Mouse (Mus musculus) 3134 (cell line): ENCODE measurements at regions not wholly inside any gene's neighbourhood (a gene's known extent, or its start where the extent isn't known, plus 50 kb on each side); places are given as distances from the start of the nearest gene placed in this dataset.
A peak's percentile ranks its signal among the peaks of the same experiment; 100 is the strongest.

Experiments
- DNase-seq: peaks from one replicate; pipeline ENCODE4 v3.0.0-alpha.2; 2011; ENCODE audit warnings: low spot score; ENCODE audit not compliant: insufficient read length; ENCODE audit errors: extremely low read depth

DNA sequence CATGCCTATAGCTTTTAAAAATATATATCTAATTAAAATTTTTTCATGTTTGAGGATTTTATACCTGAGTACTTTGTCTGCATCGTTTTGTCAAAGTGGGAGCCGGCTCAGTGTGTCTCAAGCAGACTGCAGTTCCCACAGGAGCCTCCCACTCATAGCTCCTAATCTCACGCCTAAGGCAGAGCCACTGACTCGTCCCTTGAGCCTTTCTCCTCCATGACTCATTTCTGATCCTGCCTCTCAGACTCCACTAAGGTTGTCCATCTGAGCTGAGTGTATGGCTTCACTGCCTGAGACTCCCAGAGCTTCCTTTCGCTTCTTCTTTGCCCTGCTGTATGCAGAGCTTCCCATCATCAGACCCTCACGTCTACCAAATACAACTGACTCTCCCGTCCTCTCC, 98.8 kb downstream of the Efnb2 start:
- peak; percentile 23 for DNase-seq

DNA sequence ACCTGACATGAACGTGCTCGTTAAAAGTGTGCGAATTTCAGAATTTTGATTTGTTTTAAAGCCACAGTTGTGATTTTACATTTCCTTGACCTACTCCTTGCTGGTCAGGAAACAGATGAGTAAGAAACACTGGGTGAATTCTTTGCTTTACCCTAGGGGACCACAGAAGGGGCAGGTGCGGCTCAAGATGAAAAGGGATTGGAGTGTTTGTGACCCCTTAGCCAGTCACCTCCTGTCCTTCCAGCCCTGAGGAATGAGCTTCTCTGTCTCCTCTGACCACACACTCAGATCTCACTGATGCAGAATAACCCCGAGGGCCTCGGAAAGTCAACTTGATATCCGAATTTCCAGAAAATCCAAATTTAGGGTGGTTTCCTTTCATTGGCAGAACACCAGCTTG, 103.0 kb downstream of the Efnb2 start:
- DNase-seq: no peak

GRCm38 (mm10) chr8:8556152-8556551, 104.9 kb downstream of the Efnb2 start:
- peak; percentile 15 for DNase-seq

GRCm38 (mm10) chr8:8554691-8555090, 106.4 kb downstream of the Efnb2 start:
- no peak for DNase-seq

DNA sequence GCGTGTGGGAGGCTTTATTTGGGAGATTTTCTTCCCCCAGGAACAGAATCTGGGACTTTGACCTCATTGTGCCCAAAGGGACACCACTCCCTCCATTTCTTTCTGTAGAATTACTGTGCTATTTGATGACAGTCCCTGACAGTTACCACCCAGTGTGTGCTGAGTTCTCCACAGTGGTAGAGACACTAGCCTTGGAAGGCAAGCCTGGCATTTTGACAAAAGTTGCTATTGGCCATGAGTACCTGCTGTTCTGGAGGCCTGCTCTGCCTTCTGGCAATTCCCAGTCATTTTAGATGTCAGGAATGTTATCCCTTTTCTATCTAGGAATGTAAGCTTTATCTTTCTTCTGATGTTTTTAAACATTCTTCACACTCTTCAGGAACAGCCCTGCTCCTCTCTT, 108.3 kb downstream of the Efnb2 start:
- DNase-seq: no peak

GRCm38 (mm10) chr8:8536626-8537025, 124.4 kb downstream of the Efnb2 start:
- no peak for DNase-seq

GRCm38 (mm10) chr8:8534787-8535186, 126.3 kb downstream of the Efnb2 start:
- no peak for DNase-seq

GRCm38 (mm10) chr8:8532907-8533306, 128.1 kb downstream of the Efnb2 start:
- peak; percentile 48 for DNase-seq

DNA sequence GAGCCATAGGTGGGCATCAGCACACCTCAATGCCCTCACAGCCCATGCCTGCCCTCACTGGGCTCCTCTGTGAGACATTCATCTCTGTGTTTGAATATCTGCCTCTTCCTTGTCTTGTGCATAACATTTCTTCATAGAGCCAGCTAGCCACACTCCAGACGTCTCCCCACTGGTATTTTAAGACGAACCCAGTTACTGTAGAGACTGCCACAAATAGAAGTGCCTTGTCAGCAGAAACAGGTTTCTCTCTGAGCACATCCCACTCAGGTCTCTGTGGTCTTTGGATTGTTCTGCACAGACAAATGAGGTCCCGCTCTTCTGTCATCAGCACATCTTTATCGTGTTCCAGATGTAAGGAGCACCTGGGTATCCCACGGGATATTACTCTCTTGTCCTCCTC, 130.5 kb downstream of the Efnb2 start:
- no peak for DNase-seq

GRCm38 (mm10) chr8:8521532-8521931, 139.5 kb downstream of the Efnb2 start:
- DNase-seq: no peak

DNA sequence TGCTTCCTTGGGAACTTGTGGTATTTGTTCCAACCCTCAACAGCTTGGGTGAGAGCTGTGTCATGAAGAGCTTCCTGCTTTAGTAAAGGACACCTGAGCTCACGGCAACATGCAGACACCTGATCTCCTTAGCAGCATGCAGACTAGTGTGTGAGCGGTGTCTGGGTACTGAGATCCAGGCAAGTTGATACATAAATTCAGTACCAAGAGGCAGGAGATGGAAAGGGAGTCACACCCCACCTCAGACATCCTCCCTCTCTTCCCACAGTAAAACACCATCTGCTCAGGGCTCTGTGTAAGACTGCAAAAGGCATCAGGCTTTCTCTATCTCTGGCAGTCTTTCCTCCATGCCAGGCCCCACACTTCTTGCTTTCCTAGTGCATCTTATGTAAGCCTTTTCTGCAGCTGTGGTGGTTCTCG, 141.3 kb downstream of the Efnb2 start:
- no peak for DNase-seq

DNA sequence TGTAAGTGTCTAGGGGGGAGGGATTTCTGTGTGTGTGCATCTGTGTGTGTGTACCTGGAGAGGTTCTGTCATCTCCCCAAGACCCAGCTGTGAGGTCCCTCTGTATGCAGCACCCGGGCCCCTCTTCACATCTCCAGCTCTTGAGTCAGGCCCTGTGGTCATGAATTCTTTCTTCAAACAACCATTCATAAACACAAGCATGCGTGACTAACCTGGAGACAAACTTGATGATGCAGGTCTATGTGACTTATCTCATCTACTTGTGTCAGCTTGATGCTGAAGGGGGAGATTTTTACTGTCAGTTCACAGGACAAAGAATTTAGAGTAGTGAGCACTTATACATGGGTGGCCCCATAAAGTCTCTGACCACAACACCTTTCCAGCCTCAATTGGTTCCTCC, 143.4 kb downstream of the Efnb2 start:
- no peak for DNase-seq

DNA sequence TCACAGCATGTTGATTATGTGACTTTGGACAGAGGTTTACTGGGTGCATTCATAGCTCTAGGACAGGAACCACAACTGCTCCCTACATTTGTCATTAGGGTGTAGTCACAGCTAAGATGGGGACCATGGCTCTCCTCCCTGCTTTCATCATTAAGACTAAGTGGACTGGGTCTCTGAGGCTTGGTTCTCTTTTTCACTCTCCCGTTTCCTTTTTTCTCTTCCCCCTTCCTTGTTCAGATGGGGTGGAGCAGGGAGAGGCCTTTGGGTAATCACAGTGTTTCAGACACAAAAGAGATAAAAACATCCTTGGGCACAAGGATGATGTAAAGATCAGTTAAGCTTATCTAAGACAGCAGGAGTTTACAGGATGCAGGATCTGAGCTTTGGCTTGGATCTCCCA, 144.8 kb downstream of the Efnb2 start:
- DNase-seq: no peak

GRCm38 (mm10) chr8:8499921-8500320, 161.1 kb downstream of the Efnb2 start:
- no peak for DNase-seq

DNA sequence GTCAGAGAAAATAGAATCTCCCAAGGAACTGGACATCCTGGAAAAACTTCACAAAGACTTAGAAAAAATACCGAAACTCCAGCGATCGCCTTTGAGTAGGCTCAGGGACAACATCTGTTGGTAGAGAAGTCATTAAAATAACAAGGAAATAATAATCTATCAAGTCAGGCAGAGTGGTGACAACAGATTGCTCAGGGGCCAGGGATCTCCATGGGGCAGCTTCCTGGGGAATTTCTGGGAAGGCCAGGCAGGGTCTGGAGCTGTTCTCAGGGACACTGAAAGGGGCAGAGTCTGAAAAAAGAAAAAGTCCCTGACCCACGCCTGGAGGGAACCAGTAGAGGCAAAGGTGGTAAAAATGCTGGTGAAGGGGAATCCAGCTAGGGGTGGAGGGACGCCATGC, 162.3 kb downstream of the Efnb2 start:
- DNase-seq: no peak

DNA sequence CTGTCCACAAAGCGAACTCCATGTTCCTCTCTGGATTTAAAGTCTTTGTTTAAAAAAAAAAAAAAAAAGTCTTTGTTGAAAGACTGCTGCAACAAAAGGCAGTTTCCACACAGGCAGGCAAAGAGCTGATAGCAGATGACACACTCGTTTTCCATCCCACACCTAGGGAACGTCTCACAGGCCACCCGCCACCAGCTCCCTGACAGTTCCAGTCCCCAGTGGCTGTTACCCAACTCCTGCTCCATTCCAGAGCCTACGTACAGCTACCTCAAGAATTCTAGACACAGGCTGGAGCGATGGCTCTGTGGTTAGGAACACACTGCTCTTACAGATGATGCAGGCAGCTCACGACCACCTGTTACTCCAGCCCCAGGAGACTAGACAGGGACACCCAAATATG, 165.6 kb downstream of the Efnb2 start:
- no peak for DNase-seq

DNA sequence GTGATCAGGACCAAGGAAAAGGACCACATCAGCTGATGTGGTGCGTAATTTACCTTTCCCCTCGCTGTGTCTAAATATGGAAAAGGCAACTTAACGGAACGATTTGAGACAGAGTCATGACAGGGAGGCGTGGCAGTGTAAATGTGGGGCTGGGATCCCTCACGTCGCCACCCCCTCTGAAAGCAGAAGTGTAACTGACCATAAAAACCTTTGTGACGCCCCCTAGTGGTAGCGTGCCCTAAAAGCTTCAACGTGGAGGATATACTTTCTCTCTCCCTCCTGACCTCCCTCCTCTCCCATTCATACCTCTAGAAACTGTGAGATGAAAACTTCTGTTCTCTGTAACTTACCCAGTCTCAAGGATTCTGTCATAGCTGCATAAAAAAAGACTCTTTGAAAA, 166.8 kb downstream of the Efnb2 start:
- no peak for DNase-seq

- DNase-seq: no peak
These were observed 169.1 kb downstream of the Efnb2 start for GRCm38 (mm10) chr8:8491908-8492307.

- DNase-seq: no peak
These were observed 171.3 kb downstream of the Efnb2 start for GRCm38 (mm10) chr8:8489784-8490183.

GRCm38 (mm10) chr8:8488695-8489571, 172.1 kb downstream of the Efnb2 start:
- DNase-seq: peak; percentile 48

DNA sequence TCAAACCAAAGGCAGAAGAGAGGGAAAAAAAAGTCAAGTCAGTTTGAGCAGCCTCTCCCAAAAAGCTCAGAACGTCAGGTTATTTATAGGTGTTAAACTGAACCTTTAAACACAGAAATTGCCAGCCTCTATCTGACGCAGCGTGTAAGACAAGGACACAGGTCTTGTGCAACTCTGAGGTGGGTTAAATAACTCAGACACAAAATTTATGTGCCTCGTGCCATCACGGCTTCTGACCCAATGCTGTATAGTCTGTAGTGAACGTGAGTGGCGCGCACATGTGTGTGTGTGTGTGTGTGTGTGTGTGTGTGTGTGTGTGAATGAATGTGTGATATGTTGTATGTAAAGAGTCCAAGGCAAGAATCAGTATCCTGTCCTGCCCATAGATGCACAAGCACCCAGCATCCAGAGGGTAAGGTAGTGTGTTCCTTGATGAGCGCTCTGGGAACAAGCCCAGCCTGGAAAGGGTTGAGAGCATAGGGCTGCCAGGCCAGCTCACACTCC, 172.8 kb downstream of the Efnb2 start:
- DNase-seq: peak; percentile 12

DNA sequence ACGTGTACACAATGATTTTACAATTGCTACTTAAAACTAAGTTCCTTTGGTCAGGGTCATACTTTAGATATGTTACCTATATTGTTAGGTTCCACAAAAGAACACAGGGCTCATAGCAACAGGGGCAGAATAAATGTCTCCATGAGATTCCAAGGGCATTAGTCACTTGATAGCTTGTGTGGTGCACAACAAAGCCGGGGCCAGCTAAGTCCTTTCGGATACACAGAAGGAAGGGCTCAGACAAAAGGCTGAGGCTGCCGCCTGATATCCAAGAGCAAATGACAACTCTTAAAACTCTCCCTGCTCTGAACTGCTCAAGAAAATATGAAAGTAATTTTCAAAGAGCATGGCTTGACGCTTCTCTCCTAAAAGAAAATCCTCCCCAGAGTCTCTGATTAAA, 173.3 kb downstream of the Efnb2 start:
- DNase-seq: peak; percentile 41
